Mouse (Mus musculus): ENCODE results near the gene Gm9745. TPM values are rescaled to one million over a fixed set of nuclear protein-coding genes. Genes with fewer than 3 reads are reported as not detected.
"Not testable (repeated sequence)": the region's sequence is repeated elsewhere in the genome, so short reads cannot be mapped to it uniquely, and the experiment has no call there.

The Gm9745 gene
- polyA plus RNA-seq, 1 experiment from 2014 or later, result not detected

- H3K4me2 ChIP-seq (replicated peaks); H3K9ac ChIP-seq; H3K4me3 ChIP-seq (replicated peaks; ENCODE audit: low read length); DNase-seq (ENCODE audit: low spot score); H3K36me3 ChIP-seq (replicated peaks; ENCODE audit: control insufficient read depth, insufficient read depth); ATAC-seq (ENCODE audit: low FRiP score); H3K27me3 ChIP-seq (ENCODE audit: control insufficient read depth, insufficient read depth, low read length); H3K4me1 ChIP-seq (replicated peaks; ENCODE audit: control insufficient read depth, insufficient read depth, low read length); H3K9me3 ChIP-seq (ENCODE audit: control insufficient read depth, low read length); H3K27ac ChIP-seq: not testable (repeated sequence)
- WGBS, result 88% methylated on average over 4 of the region's 4 CpGs
These were observed 6.9 kb downstream of the Gm9745 start for GRCm38 (mm10) chr13:8941110-8941509.

DNA sequence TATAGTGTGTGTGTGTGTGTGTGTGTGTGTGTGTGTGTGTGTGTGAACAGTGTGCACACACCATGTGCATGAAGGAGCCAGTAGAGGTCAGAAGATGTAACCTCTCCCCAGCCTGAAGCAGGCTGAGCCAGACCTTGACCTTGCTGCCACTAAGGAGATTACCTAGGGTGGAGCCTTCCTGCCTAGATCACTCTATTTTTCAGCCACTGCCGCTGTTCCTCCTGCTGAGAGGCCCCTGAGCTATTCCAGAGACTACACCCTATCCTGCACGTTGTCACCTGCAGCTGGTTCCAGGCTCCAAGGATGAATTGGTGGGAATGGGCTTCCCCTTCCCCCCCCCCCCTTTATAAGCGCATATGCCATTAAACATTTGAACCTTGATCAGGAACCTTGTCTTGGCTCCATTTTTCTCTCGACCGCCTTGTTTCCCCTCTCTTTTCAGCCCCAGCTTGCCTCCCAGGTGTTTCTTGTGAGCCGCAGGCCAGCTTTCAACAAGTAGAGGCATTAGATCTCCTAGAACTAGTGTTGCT lies 10.4 kb downstream of the Gm9745 start:
- not testable (repeated sequence) for H3K9ac ChIP-seq; H3K4me2 ChIP-seq (replicated peaks); H3K36me3 ChIP-seq (replicated peaks; ENCODE audit: control insufficient read depth, insufficient read depth); H3K4me1 ChIP-seq (replicated peaks; ENCODE audit: control insufficient read depth, insufficient read depth, low read length); DNase-seq (ENCODE audit: low spot score); H3K27me3 ChIP-seq (ENCODE audit: control insufficient read depth, insufficient read depth, low read length); H3K27ac ChIP-seq; H3K9me3 ChIP-seq (ENCODE audit: control insufficient read depth, low read length); H3K4me3 ChIP-seq (replicated peaks; ENCODE audit: low read length); ATAC-seq (ENCODE audit: low FRiP score)
- 88% methylated on average over 6 of the region's 6 CpGs for WGBS

DNA sequence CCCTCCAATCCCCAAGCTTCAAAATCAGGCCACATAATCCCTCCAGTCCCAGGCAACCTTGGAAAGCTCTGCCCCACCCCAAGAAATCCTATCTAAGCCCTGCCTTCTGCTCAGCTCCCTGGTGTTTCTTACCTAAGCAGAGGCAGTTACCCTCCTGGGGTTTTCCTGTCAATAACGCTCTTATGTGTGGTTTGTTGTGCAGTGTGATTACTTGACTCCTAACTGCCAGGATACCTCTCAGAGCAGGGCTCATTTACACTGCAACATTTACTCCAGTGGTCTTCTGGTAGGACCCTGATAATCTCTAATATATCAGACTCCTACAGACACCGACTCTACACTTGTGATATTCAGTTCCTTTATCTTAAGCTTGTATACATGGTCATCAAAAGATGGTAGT lies 14.5 kb downstream of the Gm9745 start:
- Histone ChIP-seq H3K36me3 (replicated peaks; ENCODE audit: control insufficient read depth, insufficient read depth) (no peaks in the 10 kb centered on the region), H3K27me3 (ENCODE audit: control insufficient read depth, insufficient read depth, low read length) (no peaks in the 10 kb centered on the region), H3K4me3 (replicated peaks; ENCODE audit: low read length) (no peak overlapping the region), H3K9me3 (ENCODE audit: control insufficient read depth, low read length) (no peaks in the 10 kb centered on the region), H3K9ac (no peak overlapping the region), H3K27ac (no peak overlapping the region), H3K4me2 (replicated peaks) (no peak overlapping the region), H3K4me1 (replicated peaks; ENCODE audit: control insufficient read depth, insufficient read depth, low read length) (no peaks in the 10 kb centered on the region)
- no peak for ATAC-seq (ENCODE audit: low FRiP score)
- WGBS, result 70% methylated on average over 2 of the region's 2 CpGs
- DNase-seq (ENCODE audit: low spot score), result no peak

DNA sequence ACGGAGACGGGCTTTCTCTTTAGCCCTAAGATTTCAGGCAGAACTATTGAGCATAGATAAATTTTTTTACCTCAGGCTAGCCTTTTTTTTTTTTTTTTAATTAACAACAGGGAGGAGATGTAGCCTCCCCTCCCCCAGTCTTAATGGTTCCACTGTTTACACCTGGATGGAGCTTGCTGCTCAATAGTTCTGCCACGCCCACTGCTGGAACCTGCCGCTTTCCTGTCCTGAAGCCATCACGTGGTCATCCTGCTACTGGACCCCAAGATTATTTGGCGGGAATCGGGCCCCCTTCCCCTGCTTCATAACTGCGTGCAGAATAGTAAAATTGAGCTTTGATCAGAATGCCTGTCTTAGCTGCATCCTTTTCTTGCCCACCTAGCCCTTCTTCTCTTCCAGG lies 34.1 kb downstream of the Gm9745 start:
- H3K4me3 ChIP-seq (replicated peaks; ENCODE audit: low read length); H3K36me3 ChIP-seq (replicated peaks; ENCODE audit: control insufficient read depth, insufficient read depth); H3K4me2 ChIP-seq (replicated peaks); H3K4me1 ChIP-seq (replicated peaks; ENCODE audit: control insufficient read depth, insufficient read depth, low read length); H3K27me3 ChIP-seq (ENCODE audit: control insufficient read depth, insufficient read depth, low read length); ATAC-seq (ENCODE audit: low FRiP score); DNase-seq (ENCODE audit: low spot score); H3K9ac ChIP-seq; H3K27ac ChIP-seq; H3K9me3 ChIP-seq (ENCODE audit: control insufficient read depth, low read length): not testable (repeated sequence)
- whole genome bisulfite sequencing, result 90% methylated on average over 8 of the region's 8 CpGs

- not testable (repeated sequence) for H3K36me3 ChIP-seq (replicated peaks; ENCODE audit: control insufficient read depth, insufficient read depth); H3K27me3 ChIP-seq (ENCODE audit: control insufficient read depth, insufficient read depth, low read length); H3K9me3 ChIP-seq (ENCODE audit: control insufficient read depth, low read length); H3K4me3 ChIP-seq (replicated peaks; ENCODE audit: low read length); H3K4me2 ChIP-seq (replicated peaks); H3K9ac ChIP-seq; DNase-seq (ENCODE audit: low spot score); ATAC-seq (ENCODE audit: low FRiP score); H3K4me1 ChIP-seq (replicated peaks; ENCODE audit: control insufficient read depth, insufficient read depth, low read length); H3K27ac ChIP-seq
- 91% methylated on average over 2 of the region's 2 CpGs for WGBS
These were observed 42.0 kb downstream of the Gm9745 start for GRCm38 (mm10) chr13:8905986-8906385.

Small RNAs within 50 kb of the gene (microRNA-seq; reads per million reads assigned to microRNA genes)
- gene Gm22750, result not detected

Other genes with a start within 250 kb of the Gm9745 start
- 66.8 and 69.7 TPM in 2 replicates for gene Wdr37, start 76.3 kb downstream of the Gm9745 start, polyA plus RNA-seq (2014; fragmentation: Nextera tagmentation; extraction: Ambion mirVana)
- 95.4 and 122 TPM in 2 replicates for gene Idi1, start 62.7 kb downstream of the Gm9745 start, polyA plus RNA-seq (2014; fragmentation: Nextera tagmentation; extraction: Ambion mirVana)
- gene Idi2, start 4.6 kb upstream of the Gm9745 start, polyA plus RNA-seq (2014; fragmentation: Nextera tagmentation; extraction: Ambion mirVana), result not detected in 2 replicates
- gene Gtpbp4, start 47.9 kb upstream of the Gm9745 start, polyA plus RNA-seq (2014; fragmentation: Nextera tagmentation; extraction: Ambion mirVana), result 59.1 and 65.9 TPM in 2 replicates
- 48.0 and 52.7 TPM in 2 replicates for gene Larp4b, start 145.7 kb upstream of the Gm9745 start, polyA plus RNA-seq (2014; fragmentation: Nextera tagmentation; extraction: Ambion mirVana)

Measured in hindbrain, embryonic 14.5 days (tissue).